Mouse (Mus musculus): Measurements from ENCODE around the gene Vpreb3. TPM values are rescaled to one million over a fixed set of nuclear protein-coding genes. Genes with fewer than 3 reads are reported as not detected.

Gene Vpreb3
- total and polyA plus RNA-seq, 3 experiments: 35.6 to 135 (median 90.1) TPM

DNA sequence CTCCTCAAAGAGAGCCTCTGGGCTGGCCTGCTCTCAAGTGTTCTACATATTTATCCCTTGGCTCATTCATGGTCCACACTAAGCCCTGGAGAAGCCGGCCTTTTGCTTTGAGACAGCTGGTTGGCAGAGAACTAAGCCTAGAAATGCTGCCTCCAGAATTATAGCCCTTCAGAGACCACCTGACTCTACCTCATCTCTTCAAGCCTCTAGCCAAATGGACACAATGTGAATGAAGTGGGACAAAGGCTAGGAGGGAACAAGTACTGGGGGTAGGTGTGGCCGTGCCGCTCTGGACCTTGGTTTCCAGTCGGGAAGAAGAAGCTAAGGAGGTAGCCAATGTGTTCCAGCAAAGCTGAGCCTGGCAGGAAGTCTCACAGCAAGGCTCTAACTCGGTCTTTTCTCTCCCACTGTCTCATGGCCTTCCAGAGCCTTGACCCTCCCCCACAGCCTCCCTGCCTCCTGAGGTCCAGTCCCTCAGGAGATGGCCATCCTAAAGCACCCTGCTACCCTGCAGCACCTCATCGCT, 44.8 kb upstream of the Vpreb3 start:
- peaks cover 33 to 62% of the 10 kb centered on the region in 2 experiments for H3K4me1 ChIP-seq (ENCODE audit: control insufficient read depth in 1 of 2, insufficient read depth in 2 of 2)
- DNase-seq (ENCODE audit: extremely low read depth): no peak
- no peak overlapping the region for H3K9ac ChIP-seq (ENCODE audit: insufficient read depth, low read depth)
- H3K36me3 ChIP-seq (replicated peaks in 1 of 2; ENCODE audit: control insufficient read depth in 1 of 2, insufficient read depth in 1 of 2, low read length in 1 of 2): peaks cover 35 to 89% of the 10 kb centered on the region in 2 experiments
- H3K4me3 ChIP-seq (replicated peaks in 1 of 3; ENCODE audit: low read depth in 2 of 3, low read length in 2 of 3, poor library complexity in 1 of 3): no peak overlapping the region
- no peaks in the 10 kb centered on the region for H3K9me3 ChIP-seq (replicated peaks; ENCODE audit: low read length)
- no peaks in the 10 kb centered on the region; the same call in 1 of the 2 replicates for H3K79me2 ChIP-seq (replicated peaks; ENCODE audit: control insufficient read depth, extremely low read depth, insufficient read depth, poor library complexity, severe bottlenecking)
- dilution Hi-C loops (cut with MboI; ENCODE audit: extremely low pct_ligation_motif_present, extremely low pct_unique_long_range_greater_than_20kb, low sequenced_read_pairs): no loop called here
- in situ Hi-C loops (cut with MboI; ENCODE audit: low pct_ligation_motif_present, low pct_unique_long_range_greater_than_20kb, low sequenced_read_pairs): loop anchor here (5.0 kb wide), 1 partner anchor 39 kb away; the partner anchor contains the start of gene Mmp11
- H3K27me3 ChIP-seq (replicated peaks): no peaks in the 10 kb centered on the region
- H3K27ac ChIP-seq (ENCODE audit: insufficient read depth, low read depth): no peak overlapping the region; the same call in 1 of the 2 replicates
- TF ChIP-seq JUN (IDR thresholded peaks at IDR 0.05; ENCODE audit: insufficient read depth, low read depth, low read length) (no peak), ETS1 (conservative IDR thresholded peaks at IDR 0.05; ENCODE audit: low read depth, low read length) (no peak), MEF2A (IDR thresholded peaks at IDR 0.05; ENCODE audit: borderline replicate concordance, low read depth, low read length) (no peak), CHD2 (IDR thresholded peaks at IDR 0.05; ENCODE audit: low read length) (no peak), USF2 (conservative IDR thresholded peaks at IDR 0.05; ENCODE audit: low read depth, low read length) (no peak), POLR2AphosphoS2 (IDR thresholded peaks at IDR 0.05; ENCODE audit: low read depth, low read length) (peak; percentile 32; the same call in 1 of the 2 replicates), RAD21 (IDR thresholded peaks at IDR 0.05; ENCODE audit: low read depth, low read length) (no peak)
- H3K4me2 ChIP-seq (ENCODE audit: insufficient read depth, low read depth, poor library complexity, severe bottlenecking): no peak overlapping the region

DNA sequence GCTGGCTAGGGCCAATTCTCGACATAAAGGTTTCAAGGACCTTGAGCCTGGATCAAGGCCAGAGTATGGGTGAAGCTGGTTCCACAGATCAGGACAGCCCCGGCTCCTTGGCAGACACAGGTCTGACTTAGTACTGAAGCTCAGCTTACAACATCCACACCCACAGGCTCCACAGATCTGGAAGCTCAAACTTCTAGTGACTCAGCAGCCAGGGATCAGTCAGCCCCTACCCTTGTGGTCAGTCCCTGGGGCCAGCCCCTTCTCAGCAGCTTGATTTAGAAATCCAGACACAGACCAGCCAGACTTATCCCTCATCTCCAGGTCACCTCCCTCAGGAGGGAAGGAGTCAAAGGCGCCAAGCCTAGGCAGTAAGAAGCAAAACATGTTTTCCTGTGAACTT, 44.0 kb upstream of the Vpreb3 start:
- no peaks in the 10 kb centered on the region; the same call in 1 of the 2 replicates for H3K79me2 ChIP-seq (replicated peaks; ENCODE audit: control insufficient read depth, extremely low read depth, insufficient read depth, poor library complexity, severe bottlenecking)
- DNase-seq (ENCODE audit: extremely low read depth): no peak
- in situ Hi-C loops (cut with MboI; ENCODE audit: low pct_ligation_motif_present, low pct_unique_long_range_greater_than_20kb, low sequenced_read_pairs): loop anchor here (5.0 kb wide), 1 partner anchor 38 kb away; the partner anchor contains the start of gene Mmp11
- TF ChIP-seq E2F4 (IDR thresholded peaks at IDR 0.05; ENCODE audit: insufficient replicate concordance, low read depth, low read length): no peak
- no peak for TF ChIP-seq POLR2A (IDR thresholded peaks at IDR 0.05; ENCODE audit: low read depth, low read length)
- TF ChIP-seq CHD1 (IDR thresholded peaks at IDR 0.05; ENCODE audit: low read depth, low read length): no peak
- no peak for TF ChIP-seq ZC3H11A (IDR thresholded peaks at IDR 0.05; ENCODE audit: low read depth, low read length)
- TF ChIP-seq MXI1 (IDR thresholded peaks at IDR 0.05; ENCODE audit: low read depth, low read length): no peak
- no peak for TF ChIP-seq TCF12 (IDR thresholded peaks at IDR 0.05; ENCODE audit: low read depth, low read length)
- no peak for TF ChIP-seq BHLHE40 (IDR thresholded peaks at IDR 0.05; ENCODE audit: low read depth, low read length)
- no peak for TF ChIP-seq EP300 (IDR thresholded peaks at IDR 0.05; ENCODE audit: low read length)
- TF ChIP-seq MEF2A (IDR thresholded peaks at IDR 0.05; ENCODE audit: borderline replicate concordance, low read depth, low read length): no peak
- TF ChIP-seq UBTF (IDR thresholded peaks at IDR 0.05; ENCODE audit: low read depth, low read length): no peak
- no peak overlapping the region for H3K9ac ChIP-seq (ENCODE audit: insufficient read depth, low read depth)
- no peak overlapping the region for H3K4me2 ChIP-seq (ENCODE audit: insufficient read depth, low read depth, poor library complexity, severe bottlenecking)
- dilution Hi-C loops (cut with MboI; ENCODE audit: extremely low pct_ligation_motif_present, extremely low pct_unique_long_range_greater_than_20kb, low sequenced_read_pairs): no loop called here
- H3K27me3 ChIP-seq (replicated peaks): no peaks in the 10 kb centered on the region
- H3K4me3 ChIP-seq (replicated peaks in 1 of 3; ENCODE audit: low read depth in 2 of 3, low read length in 2 of 3, poor library complexity in 1 of 3): no peak overlapping the region
- H3K36me3 ChIP-seq (replicated peaks in 1 of 2; ENCODE audit: control insufficient read depth in 1 of 2, insufficient read depth in 1 of 2, low read length in 1 of 2): peaks cover 42 to 94% of the 10 kb centered on the region in 2 experiments
- H3K27ac ChIP-seq (ENCODE audit: insufficient read depth, low read depth): peak overlapping the region; percentile 16; the same call in 1 of the 2 replicates
- no peaks in the 10 kb centered on the region for H3K9me3 ChIP-seq (replicated peaks; ENCODE audit: low read length)
- H3K4me1 ChIP-seq (ENCODE audit: control insufficient read depth in 1 of 2, insufficient read depth in 2 of 2): peaks cover 28 to 57% of the 10 kb centered on the region in 2 experiments

Measured in CH12.LX (cell line).